Mouse (Mus musculus): ENCODE data around the gene Ccnj. TPM values are rescaled to one million over a fixed set of nuclear protein-coding genes. Genes with fewer than 3 reads are reported as not detected.

Ccnj gene
- polyA plus RNA-seq, 1 experiment from 2014 or later, result 2.5 TPM

- Histone ChIP-seq H3K36me3 (replicated peaks; ENCODE audit: insufficient read depth, low read length) (no peaks in the 10 kb centered on the region), H3K4me3 (ENCODE audit: low read depth, low read length) (no peak overlapping the region), H3K9me3 (ENCODE audit: low read length) (no peaks in the 10 kb centered on the region), H3K27ac (ENCODE audit: low read depth) (no peak overlapping the region), H3K9ac (replicated peaks) (no peak overlapping the region), H3K27me3 (ENCODE audit: insufficient read depth, low read length) (no peaks in the 10 kb centered on the region), H3K4me2 (ENCODE audit: low read depth, low read length) (no peak overlapping the region), H3K4me1 (ENCODE audit: insufficient read depth) (peaks cover 3% of the 10 kb centered on the region; the same call in 1 of the 2 replicates)
- ATAC-seq, result no peak
- no peak for TF ChIP-seq CTCF (IDR thresholded peaks at IDR 0.05; ENCODE audit: low read depth)
- no peak for TF ChIP-seq EP300 (IDR thresholded peaks at IDR 0.05; ENCODE audit: low read depth)
- WGBS (ENCODE audit: insufficient replicate concordance), result 41% methylated on average over 5 of the region's 5 CpGs
- DNase-seq, result no peak
Observed at GRCm38 (mm10) chr19:40825636-40826035, 5.4 kb upstream of the Ccnj start.

GRCm38 (mm10) chr19:40826735-40827134 is 4.3 kb upstream of the Ccnj start:
- peaks cover 3% of the 10 kb centered on the region; the same call in 1 of the 2 replicates for H3K4me1 ChIP-seq (ENCODE audit: insufficient read depth)
- ATAC-seq, result no peak
- H3K9ac ChIP-seq (replicated peaks), result no peak overlapping the region
- DNase-seq, result no peak
- WGBS (ENCODE audit: insufficient replicate concordance), result 46% methylated on average over 7 of the region's 7 CpGs
- no peak overlapping the region for H3K27ac ChIP-seq (ENCODE audit: low read depth)
- no peaks in the 10 kb centered on the region for H3K36me3 ChIP-seq (replicated peaks; ENCODE audit: insufficient read depth, low read length)
- no peak overlapping the region for H3K4me3 ChIP-seq (ENCODE audit: low read depth, low read length)
- H3K9me3 ChIP-seq (ENCODE audit: low read length), result no peaks in the 10 kb centered on the region
- H3K27me3 ChIP-seq (ENCODE audit: insufficient read depth, low read length), result no peaks in the 10 kb centered on the region
- TF ChIP-seq CTCF (IDR thresholded peaks at IDR 0.05; ENCODE audit: low read depth) (no peak), EP300 (IDR thresholded peaks at IDR 0.05; ENCODE audit: low read depth) (no peak)
- H3K4me2 ChIP-seq (ENCODE audit: low read depth, low read length), result no peak overlapping the region

- no peak for ATAC-seq
- WGBS (ENCODE audit: insufficient replicate concordance), result 42% methylated on average over 7 of the region's 7 CpGs
- H3K36me3 ChIP-seq (replicated peaks; ENCODE audit: insufficient read depth, low read length), result no peaks in the 10 kb centered on the region
- no peak for TF ChIP-seq CTCF (IDR thresholded peaks at IDR 0.05; ENCODE audit: low read depth)
- TF ChIP-seq EP300 (IDR thresholded peaks at IDR 0.05; ENCODE audit: low read depth), result no peak
- H3K9me3 ChIP-seq (ENCODE audit: low read length), result no peaks in the 10 kb centered on the region
- H3K4me3 ChIP-seq (ENCODE audit: low read depth, low read length), result peak overlapping the region; percentile 86
- no peaks in the 10 kb centered on the region for H3K27me3 ChIP-seq (ENCODE audit: insufficient read depth, low read length)
- peak overlapping the region; percentile 93 for H3K9ac ChIP-seq (replicated peaks)
- H3K27ac ChIP-seq (ENCODE audit: low read depth), result no peak overlapping the region
- H3K4me2 ChIP-seq (ENCODE audit: low read depth, low read length), result peak overlapping the region; percentile 82
- H3K4me1 ChIP-seq (ENCODE audit: insufficient read depth), result peaks cover 3% of the 10 kb centered on the region; the same call in 1 of the 2 replicates
- no peak for DNase-seq
Observed at GRCm38 (mm10) chr19:40830198-40830597, 881 bp upstream of the Ccnj start.

- Histone ChIP-seq H3K36me3 (replicated peaks; ENCODE audit: insufficient read depth, low read length) (peaks cover 2% of the 10 kb centered on the region; the same call in 1 of the 2 replicates), H3K4me2 (ENCODE audit: low read depth, low read length) (peak overlapping the region; percentile 82), H3K9me3 (ENCODE audit: low read length) (no peaks in the 10 kb centered on the region), H3K27ac (ENCODE audit: low read depth) (peak overlapping the region; percentile 88), H3K4me1 (ENCODE audit: insufficient read depth) (peaks cover 3% of the 10 kb centered on the region; the same call in 1 of the 2 replicates), H3K4me3 (ENCODE audit: low read depth, low read length) (peak overlapping the region; percentile 86), H3K27me3 (ENCODE audit: insufficient read depth, low read length) (no peaks in the 10 kb centered on the region), H3K9ac (replicated peaks) (peak overlapping the region; percentile 93)
- peak; percentile 62 for DNase-seq
- under 1% methylated on average over 56 of the region's 76 CpGs for WGBS (ENCODE audit: insufficient replicate concordance)
- TF ChIP-seq EP300 (IDR thresholded peaks at IDR 0.05; ENCODE audit: low read depth), result no peak
- TF ChIP-seq CTCF (IDR thresholded peaks at IDR 0.05; ENCODE audit: low read depth), result no peak
- ATAC-seq, result peak; percentile 71
Observed at GRCm38 (mm10) chr19:40831416-40832201, 530 bp downstream of the Ccnj start.

- TF ChIP-seq EP300 (IDR thresholded peaks at IDR 0.05; ENCODE audit: low read depth) (no peak), CTCF (IDR thresholded peaks at IDR 0.05; ENCODE audit: low read depth) (no peak)
- no peak for DNase-seq
- Histone ChIP-seq H3K4me1 (ENCODE audit: insufficient read depth) (peaks cover 3% of the 10 kb centered on the region; the same call in 1 of the 2 replicates), H3K36me3 (replicated peaks; ENCODE audit: insufficient read depth, low read length) (peaks cover 8% of the 10 kb centered on the region), H3K9ac (replicated peaks) (peak overlapping the region; percentile 93), H3K4me3 (ENCODE audit: low read depth, low read length) (peak overlapping the region; percentile 86), H3K27me3 (ENCODE audit: insufficient read depth, low read length) (no peaks in the 10 kb centered on the region), H3K4me2 (ENCODE audit: low read depth, low read length) (peak overlapping the region; percentile 82), H3K27ac (ENCODE audit: low read depth) (peak overlapping the region; percentile 88; the same call in 1 of the 2 replicates), H3K9me3 (ENCODE audit: low read length) (no peaks in the 10 kb centered on the region)
- 13% methylated on average over 5 of the region's 5 CpGs for WGBS (ENCODE audit: insufficient replicate concordance)
- no peak for ATAC-seq
Observed at GRCm38 (mm10) chr19:40832361-40832760, 1.3 kb downstream of the Ccnj start.

GRCm38 (mm10) chr19:40834436-40834835 is 3.4 kb downstream of the Ccnj start:
- no peaks in the 10 kb centered on the region for H3K9me3 ChIP-seq (ENCODE audit: low read length)
- no peak for DNase-seq
- no peak overlapping the region for H3K27ac ChIP-seq (ENCODE audit: low read depth)
- no peak overlapping the region for H3K4me2 ChIP-seq (ENCODE audit: low read depth, low read length)
- peaks cover 26% of the 10 kb centered on the region for H3K36me3 ChIP-seq (replicated peaks; ENCODE audit: insufficient read depth, low read length)
- no peak for ATAC-seq
- no peak overlapping the region for H3K4me3 ChIP-seq (ENCODE audit: low read depth, low read length)
- H3K27me3 ChIP-seq (ENCODE audit: insufficient read depth, low read length), result no peaks in the 10 kb centered on the region
- WGBS (ENCODE audit: insufficient replicate concordance), result 90% methylated on average over 6 of the region's 6 CpGs
- TF ChIP-seq EP300 (IDR thresholded peaks at IDR 0.05; ENCODE audit: low read depth) (no peak), CTCF (IDR thresholded peaks at IDR 0.05; ENCODE audit: low read depth) (no peak)
- H3K9ac ChIP-seq (replicated peaks), result no peak overlapping the region
- H3K4me1 ChIP-seq (ENCODE audit: insufficient read depth), result peaks cover 3% of the 10 kb centered on the region; the same call in 1 of the 2 replicates

Data from liver, postnatal 0 days (tissue).